Mouse (Mus musculus): ENCODE results near the gene Syne1.

GRCm38 (mm10) chr10:5089133-5089532 lies 462.1 kb downstream of the Syne1 start:
- no peak for TF ChIP-seq POLR2A (IDR thresholded peaks at IDR 0.05; ENCODE audit: insufficient read length, low read depth)
- no peak for TF ChIP-seq CEBPB (IDR thresholded peaks at IDR 0.05; ENCODE audit: insufficient read depth, poor library complexity, severe bottlenecking)
- TF ChIP-seq USF1 (IDR thresholded peaks at IDR 0.05; ENCODE audit: low read depth) = no peak
- no peak for TF ChIP-seq POLR2AphosphoS2 (IDR thresholded peaks at IDR 0.05; ENCODE audit: insufficient read length, low read depth)
- no peak for TF ChIP-seq E2F4 (IDR thresholded peaks at IDR 0.05; ENCODE audit: insufficient read depth)
- TF ChIP-seq TCF12 (IDR thresholded peaks at IDR 0.05; ENCODE audit: insufficient read depth, poor library complexity, severe bottlenecking) = no peak
- TF ChIP-seq MYOD1 (IDR thresholded peaks at IDR 0.05; ENCODE audit: control insufficient read depth in 1 of 3, insufficient read length in 2 of 3, low read depth in 2 of 3) = no peak
- TF ChIP-seq MAX (IDR thresholded peaks at IDR 0.05; ENCODE audit: low read depth) = no peak
- TF ChIP-seq SRF (IDR thresholded peaks at IDR 0.05; ENCODE audit: control insufficient read depth, insufficient read length, low read depth) = no peak
- TF ChIP-seq REST (IDR thresholded peaks at IDR 0.05; ENCODE audit: insufficient read depth, insufficient read length) = no peak
- TF ChIP-seq TCF3 (IDR thresholded peaks at IDR 0.05; ENCODE audit: insufficient read length, low read depth) = no peak
- TF ChIP-seq MYOG (IDR thresholded peaks at IDR 0.05; ENCODE audit: control insufficient read depth in 1 of 3, insufficient read depth in 1 of 3, insufficient read length in 2 of 3, low read depth in 2 of 3) = no peak

All from myocyte (in vitro differentiated cells).